Mouse (Mus musculus): ENCODE measurements at regions not wholly inside any gene's neighbourhood (a gene's known extent, or its start where the extent isn't known, plus 50 kb on each side); places are given as distances from the start of the nearest gene placed in this dataset.

DNA sequence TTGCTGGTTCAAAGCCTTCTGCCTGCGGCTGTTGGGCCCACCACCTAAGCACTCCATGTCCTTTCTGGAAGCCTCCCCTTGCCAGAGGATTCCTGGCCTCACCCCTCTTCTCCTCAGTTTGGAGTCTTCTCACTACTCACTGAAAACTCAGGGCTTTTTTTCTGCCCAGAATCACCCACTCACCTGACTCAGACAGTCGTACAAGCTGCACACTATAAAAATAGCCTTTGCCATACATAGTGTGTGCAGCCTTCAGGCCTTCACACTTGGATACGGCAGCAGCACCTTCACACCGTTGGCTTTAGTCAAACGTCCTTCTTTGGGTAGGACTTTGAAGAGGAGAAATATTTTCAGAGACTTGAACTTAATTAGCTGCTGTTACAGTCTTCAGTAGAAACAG, 205.3 kb upstream of the Mkln1 start:
- Histone ChIP-seq H3K9me3 (ENCODE audit: control insufficient read depth) (no peaks in the 10 kb centered on the region), H3K4me3 (ENCODE audit: low read depth, low read length) (no peak overlapping the region), H3K36me3 (ENCODE audit: control insufficient read depth, insufficient read depth) (no peaks in the 10 kb centered on the region), H3K4me2 (replicated peaks; ENCODE audit: low read depth) (no peak overlapping the region), H3K27me3 (replicated peaks; ENCODE audit: control insufficient read depth, insufficient read depth, low read length) (no peaks in the 10 kb centered on the region), H3K9ac (ENCODE audit: low read depth, low read length) (no peak overlapping the region), H3K4me1 (replicated peaks; ENCODE audit: control insufficient read depth, insufficient read depth, low read length) (0 out of 2 replicates have a peak, but pooled peaks cover under 1% of the 10 kb centered on the region), H3K27ac (ENCODE audit: low read depth, low read length) (no peak overlapping the region)
- WGBS: 81% methylated on average over 5 of the region's 5 CpGs
- no peak for ATAC-seq
- no peak for TF ChIP-seq CTCF (IDR thresholded peaks at IDR 0.05; ENCODE audit: low read depth)

GRCm38 (mm10) chr6:31197631-31198338, 200.8 kb upstream of the Mkln1 start:
- Histone ChIP-seq H3K9me3 (ENCODE audit: control insufficient read depth) (no peaks in the 10 kb centered on the region), H3K27me3 (replicated peaks; ENCODE audit: control insufficient read depth, insufficient read depth, low read length) (no peaks in the 10 kb centered on the region), H3K4me3 (ENCODE audit: low read depth, low read length) (no peak overlapping the region), H3K9ac (ENCODE audit: low read depth, low read length) (no peak overlapping the region), H3K36me3 (ENCODE audit: control insufficient read depth, insufficient read depth) (no peaks in the 10 kb centered on the region), H3K4me2 (replicated peaks; ENCODE audit: low read depth) (no peak overlapping the region), H3K4me1 (replicated peaks; ENCODE audit: control insufficient read depth, insufficient read depth, low read length) (no peaks in the 10 kb centered on the region), H3K27ac (ENCODE audit: low read depth, low read length) (no peak overlapping the region)
- 54% methylated on average over 4 of the region's 4 CpGs for WGBS
- ATAC-seq: no peak
- peak; percentile 56 for TF ChIP-seq CTCF (IDR thresholded peaks at IDR 0.05; ENCODE audit: low read depth)

DNA sequence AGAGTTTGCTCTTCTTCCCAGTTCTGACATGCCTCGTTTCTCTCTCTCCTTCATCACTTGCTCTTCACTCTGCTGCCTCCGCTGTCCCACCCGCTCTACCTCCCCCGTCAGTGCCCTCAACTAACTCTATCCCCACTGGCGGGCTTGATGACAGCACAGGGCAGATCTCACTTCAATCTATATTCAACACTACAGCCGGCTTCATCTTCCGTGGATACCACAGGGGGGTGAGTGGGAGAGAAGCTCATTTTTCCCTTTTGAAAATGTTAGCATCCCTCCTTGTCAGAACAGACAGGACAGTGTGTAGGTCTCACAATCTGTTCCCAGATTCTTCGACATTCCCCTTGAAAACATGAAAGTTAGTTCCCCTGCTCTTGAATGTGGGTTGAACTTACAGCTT, 200.2 kb upstream of the Mkln1 start:
- H3K4me3 ChIP-seq (ENCODE audit: low read depth, low read length): no peak overlapping the region
- H3K4me2 ChIP-seq (replicated peaks; ENCODE audit: low read depth): no peak overlapping the region
- no peak overlapping the region for H3K9ac ChIP-seq (ENCODE audit: low read depth, low read length)
- no peak for ATAC-seq
- no peaks in the 10 kb centered on the region for H3K36me3 ChIP-seq (ENCODE audit: control insufficient read depth, insufficient read depth)
- no peak overlapping the region for H3K27ac ChIP-seq (ENCODE audit: low read depth, low read length)
- no peak for TF ChIP-seq CTCF (IDR thresholded peaks at IDR 0.05; ENCODE audit: low read depth)
- H3K27me3 ChIP-seq (replicated peaks; ENCODE audit: control insufficient read depth, insufficient read depth, low read length): no peaks in the 10 kb centered on the region
- H3K4me1 ChIP-seq (replicated peaks; ENCODE audit: control insufficient read depth, insufficient read depth, low read length): no peaks in the 10 kb centered on the region
- H3K9me3 ChIP-seq (ENCODE audit: control insufficient read depth): no peaks in the 10 kb centered on the region
- 77% methylated on average over 8 of the region's 8 CpGs for WGBS

- no peak overlapping the region for H3K27ac ChIP-seq (ENCODE audit: low read depth, low read length)
- no peaks in the 10 kb centered on the region for H3K4me1 ChIP-seq (replicated peaks; ENCODE audit: control insufficient read depth, insufficient read depth, low read length)
- no peaks in the 10 kb centered on the region for H3K9me3 ChIP-seq (ENCODE audit: control insufficient read depth)
- H3K4me2 ChIP-seq (replicated peaks; ENCODE audit: low read depth): no peak overlapping the region
- no peak for TF ChIP-seq CTCF (IDR thresholded peaks at IDR 0.05; ENCODE audit: low read depth)
- no peaks in the 10 kb centered on the region for H3K36me3 ChIP-seq (ENCODE audit: control insufficient read depth, insufficient read depth)
- no peak overlapping the region for H3K9ac ChIP-seq (ENCODE audit: low read depth, low read length)
- 86% methylated on average over 3 of the region's 3 CpGs for WGBS
- H3K4me3 ChIP-seq (ENCODE audit: low read depth, low read length): no peak overlapping the region
- ATAC-seq: no peak
- H3K27me3 ChIP-seq (replicated peaks; ENCODE audit: control insufficient read depth, insufficient read depth, low read length): no peaks in the 10 kb centered on the region
These were observed 197.8 kb upstream of the Mkln1 start for GRCm38 (mm10) chr6:31200705-31201104.

DNA sequence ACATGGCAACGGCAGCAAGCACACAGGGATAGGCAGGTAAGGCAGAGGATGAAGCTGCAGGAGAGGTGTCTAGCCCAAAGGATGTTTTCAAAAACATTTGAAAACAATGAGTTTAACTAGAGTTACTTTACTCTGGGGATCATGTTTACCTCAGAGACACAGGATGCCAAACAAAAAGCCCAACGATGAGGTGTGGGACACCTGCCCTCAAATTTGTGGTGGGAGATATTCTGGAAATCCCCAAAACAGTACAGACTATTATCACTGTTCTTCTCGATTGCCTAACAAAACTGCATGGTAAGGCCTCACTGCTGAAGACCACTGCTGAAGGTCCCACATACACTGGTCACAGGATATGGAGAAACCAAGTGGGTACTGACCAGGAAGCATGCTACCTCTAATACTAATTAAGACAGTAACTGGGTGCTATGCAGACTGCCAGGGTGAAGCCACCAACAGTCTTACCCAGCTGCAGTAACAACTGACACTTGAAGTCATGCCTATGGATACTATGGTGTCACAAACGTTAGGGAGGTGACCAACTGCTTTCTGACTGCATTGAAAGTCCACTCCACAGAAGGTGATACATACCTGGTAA, 197.1 kb upstream of the Mkln1 start:
- no peaks in the 10 kb centered on the region for H3K9me3 ChIP-seq (ENCODE audit: control insufficient read depth)
- no peaks in the 10 kb centered on the region for H3K36me3 ChIP-seq (ENCODE audit: control insufficient read depth, insufficient read depth)
- no peak overlapping the region for H3K27ac ChIP-seq (ENCODE audit: low read depth, low read length)
- H3K9ac ChIP-seq (ENCODE audit: low read depth, low read length): no peak overlapping the region
- H3K4me2 ChIP-seq (replicated peaks; ENCODE audit: low read depth): no peak overlapping the region
- H3K27me3 ChIP-seq (replicated peaks; ENCODE audit: control insufficient read depth, insufficient read depth, low read length): no peaks in the 10 kb centered on the region
- no peak for ATAC-seq
- no peaks in the 10 kb centered on the region for H3K4me1 ChIP-seq (replicated peaks; ENCODE audit: control insufficient read depth, insufficient read depth, low read length)
- no peak overlapping the region for H3K4me3 ChIP-seq (ENCODE audit: low read depth, low read length)
- no peak for TF ChIP-seq CTCF (IDR thresholded peaks at IDR 0.05; ENCODE audit: low read depth)
- 86% methylated on average over 4 of the region's 4 CpGs for WGBS

- no peak overlapping the region for H3K9ac ChIP-seq (ENCODE audit: low read depth, low read length)
- no peaks in the 10 kb centered on the region for H3K27me3 ChIP-seq (replicated peaks; ENCODE audit: control insufficient read depth, insufficient read depth, low read length)
- no peak overlapping the region for H3K4me3 ChIP-seq (ENCODE audit: low read depth, low read length)
- H3K9me3 ChIP-seq (ENCODE audit: control insufficient read depth): no peaks in the 10 kb centered on the region
- peak; percentile 38; the same call in 1 of the 2 replicates for TF ChIP-seq CTCF (IDR thresholded peaks at IDR 0.05; ENCODE audit: low read depth)
- no peaks in the 10 kb centered on the region for H3K4me1 ChIP-seq (replicated peaks; ENCODE audit: control insufficient read depth, insufficient read depth, low read length)
- no peak for ATAC-seq
- no peak overlapping the region for H3K4me2 ChIP-seq (replicated peaks; ENCODE audit: low read depth)
- H3K36me3 ChIP-seq (ENCODE audit: control insufficient read depth, insufficient read depth): no peaks in the 10 kb centered on the region
- H3K27ac ChIP-seq (ENCODE audit: low read depth, low read length): no peak overlapping the region
These were observed 195.9 kb upstream of the Mkln1 start for GRCm38 (mm10) chr6:31202594-31202993.
